Mouse (Mus musculus): ENCODE data around the gene Depdc1b. TPM values are rescaled to one million over a fixed set of nuclear protein-coding genes. Genes with fewer than 3 reads are reported as not detected.

Gene Depdc1b
- total RNA-seq, 2 experiments from 2014 or later: 1.6 to 3.0 TPM

- no peak for DNase-seq
These were observed 38.8 kb downstream of the Depdc1b start for GRCm38 (mm10) chr13:108354804-108355552.

DNA sequence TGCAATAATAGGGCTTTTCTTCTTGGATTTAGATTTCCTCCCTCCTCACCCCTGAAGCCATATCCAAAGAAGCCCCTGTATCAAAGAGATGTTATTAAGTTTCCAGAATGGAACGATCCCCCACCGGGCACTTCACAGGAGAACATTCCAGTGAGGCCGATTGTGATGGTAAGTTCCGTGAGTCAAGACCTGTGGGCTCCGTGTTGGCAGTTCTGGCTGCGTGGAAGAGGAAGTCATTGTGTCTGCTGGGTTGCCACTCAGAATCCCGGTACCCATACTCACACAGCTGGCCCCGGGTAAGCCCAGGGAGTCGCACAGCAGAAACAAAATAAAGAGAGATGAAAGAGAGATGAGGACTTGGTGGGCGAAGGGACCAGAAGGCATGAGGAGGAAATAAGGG is 41.2 kb downstream of the Depdc1b start:
- no peak for DNase-seq

- DNase-seq: no peak
These were observed 42.1 kb downstream of the Depdc1b start for GRCm38 (mm10) chr13:108358228-108358627.

GRCm38 (mm10) chr13:108367496-108367895 is 51.4 kb downstream of the Depdc1b start:
- DNase-seq: no peak

GRCm38 (mm10) chr13:108370241-108370941 is 54.3 kb downstream of the Depdc1b start:
- DNase-seq: no peak

GRCm38 (mm10) chr13:108371352-108371921 is 55.3 kb downstream of the Depdc1b start:
- DNase-seq: no peak

DNA sequence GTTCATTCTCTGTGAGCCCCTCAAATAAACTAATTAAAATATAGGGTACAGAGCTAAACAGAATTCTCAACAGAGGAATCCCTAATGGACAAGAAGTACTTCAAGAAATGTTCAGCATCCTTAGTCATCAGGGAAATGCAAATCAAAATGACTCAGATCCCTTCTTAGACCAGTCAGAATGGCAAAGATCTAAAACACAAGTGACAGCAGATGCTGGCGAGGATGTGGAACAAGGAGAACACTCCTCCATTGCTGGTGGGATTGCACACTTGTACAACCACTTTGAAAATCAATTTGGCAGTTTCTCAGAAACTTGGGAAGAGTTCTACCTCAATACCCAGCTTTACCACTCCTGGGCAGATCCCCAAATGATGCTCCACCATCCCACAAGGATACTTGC is 57.1 kb downstream of the Depdc1b start:
- DNase-seq: no peak

DNA sequence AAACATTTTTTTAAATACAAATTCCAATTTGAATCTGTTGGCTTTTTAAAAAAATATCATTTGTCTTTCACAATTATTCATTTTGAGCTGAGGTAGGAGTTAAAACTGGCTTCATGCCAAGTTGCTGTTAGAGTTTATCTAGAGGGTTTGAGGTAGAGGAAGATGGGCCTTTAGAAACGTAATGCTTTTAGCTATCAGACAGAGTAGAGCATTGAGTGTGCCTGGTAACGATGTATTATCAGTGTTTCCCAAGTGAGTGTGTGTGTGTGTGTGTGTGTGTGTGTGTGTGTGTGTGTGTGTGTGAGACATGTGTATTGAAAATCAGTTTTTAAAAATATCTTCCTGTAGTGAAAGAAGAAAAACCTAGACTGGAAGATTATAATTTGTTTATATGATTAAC is 60.5 kb downstream of the Depdc1b start:
- DNase-seq: no peak

GRCm38 (mm10) chr13:108381161-108381560 is 65.0 kb downstream of the Depdc1b start:
- DNase-seq: no peak

GRCm38 (mm10) chr13:108383051-108383450 is 66.9 kb downstream of the Depdc1b start:
- DNase-seq: no peak

GRCm38 (mm10) chr13:108386058-108386457 is 69.9 kb downstream of the Depdc1b start:
- no peak for DNase-seq

GRCm38 (mm10) chr13:108390565-108390964 is 74.4 kb downstream of the Depdc1b start:
- DNase-seq: no peak

GRCm38 (mm10) chr13:108403197-108403596 is 87.1 kb downstream of the Depdc1b start:
- no peak for DNase-seq

- DNase-seq: no peak
These were observed 88.2 kb downstream of the Depdc1b start for GRCm38 (mm10) chr13:108404372-108404771.

DNA sequence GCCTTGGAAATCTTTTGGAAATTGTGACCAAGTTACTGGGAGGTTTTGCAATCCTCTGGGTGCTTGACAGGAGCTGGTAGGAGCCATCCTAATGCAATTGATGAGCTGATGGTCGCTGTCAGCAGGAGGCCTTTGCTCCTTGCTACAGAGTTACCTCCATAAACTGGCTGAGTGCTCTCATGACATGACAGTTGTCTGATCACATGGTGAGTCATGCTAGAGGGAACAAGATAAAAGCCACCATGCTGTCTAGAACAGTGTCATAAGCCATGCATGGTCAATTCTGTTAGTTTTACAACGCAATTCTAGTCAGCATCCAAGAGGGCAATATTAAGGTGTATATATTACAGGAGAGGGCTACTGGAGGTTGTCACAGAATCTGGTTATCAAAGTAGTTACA is 99.3 kb downstream of the Depdc1b start:
- DNase-seq: no peak

- DNase-seq: no peak
These were observed 102.8 kb downstream of the Depdc1b start for GRCm38 (mm10) chr13:108418741-108419507.

DNA sequence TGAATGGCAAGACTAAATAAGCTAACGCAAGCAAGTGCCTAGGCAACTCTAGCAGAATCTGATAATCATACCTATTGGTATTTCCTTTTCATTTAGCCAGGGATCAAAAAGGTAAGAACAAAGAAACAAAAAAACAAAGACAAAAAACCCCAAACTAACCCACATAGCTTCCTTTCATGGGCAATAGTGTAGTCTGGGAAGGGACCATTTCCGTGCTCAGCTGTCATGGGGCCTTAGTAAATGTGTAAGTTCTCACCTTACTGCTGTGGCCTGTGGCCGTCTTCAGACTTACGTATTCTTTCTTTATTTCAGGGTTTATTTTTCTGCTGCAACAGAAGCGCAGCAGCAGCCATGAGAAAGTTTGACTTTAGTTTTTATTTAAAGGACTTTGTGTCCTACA is 110.2 kb downstream of the Depdc1b start:
- no peak for DNase-seq

DNA sequence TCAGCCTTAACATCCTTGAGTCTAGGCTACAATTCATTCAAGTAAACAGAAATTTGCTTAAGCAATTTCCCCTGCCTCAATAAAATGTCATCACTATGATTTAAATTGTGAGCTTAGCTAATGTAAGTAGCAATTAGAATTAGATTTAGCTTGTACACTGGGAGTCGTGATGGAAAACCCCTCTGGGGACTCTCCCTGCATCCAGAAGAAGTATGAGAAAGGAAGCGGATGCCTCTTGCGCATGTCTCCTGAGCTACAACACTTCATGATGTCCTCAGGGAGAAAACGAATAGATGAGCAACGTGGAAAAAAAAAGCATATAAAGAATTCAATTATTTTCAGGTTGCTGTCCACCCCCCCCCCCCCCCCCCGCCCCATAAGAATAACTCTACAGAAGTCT is 112.7 kb downstream of the Depdc1b start:
- no peak for DNase-seq

DNA sequence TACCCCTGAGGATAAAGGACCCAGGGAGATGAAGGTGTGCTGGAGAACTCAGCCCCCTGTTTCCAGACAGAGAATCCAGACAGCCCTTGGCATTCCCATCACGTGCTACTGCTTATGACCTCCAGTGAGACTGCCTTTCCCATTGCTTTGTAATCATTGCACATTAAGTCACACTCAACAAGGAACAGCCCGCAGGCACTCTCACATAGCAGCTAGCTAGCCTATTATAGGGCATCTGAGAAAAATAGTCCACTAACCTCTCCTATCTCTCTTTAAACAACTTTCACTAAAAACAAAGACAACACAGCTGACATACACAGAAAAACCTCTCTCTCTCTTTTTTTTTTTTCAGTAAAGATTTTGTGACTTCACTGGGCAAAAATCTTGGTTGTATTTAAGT is 113.5 kb downstream of the Depdc1b start:
- DNase-seq: no peak

DNA sequence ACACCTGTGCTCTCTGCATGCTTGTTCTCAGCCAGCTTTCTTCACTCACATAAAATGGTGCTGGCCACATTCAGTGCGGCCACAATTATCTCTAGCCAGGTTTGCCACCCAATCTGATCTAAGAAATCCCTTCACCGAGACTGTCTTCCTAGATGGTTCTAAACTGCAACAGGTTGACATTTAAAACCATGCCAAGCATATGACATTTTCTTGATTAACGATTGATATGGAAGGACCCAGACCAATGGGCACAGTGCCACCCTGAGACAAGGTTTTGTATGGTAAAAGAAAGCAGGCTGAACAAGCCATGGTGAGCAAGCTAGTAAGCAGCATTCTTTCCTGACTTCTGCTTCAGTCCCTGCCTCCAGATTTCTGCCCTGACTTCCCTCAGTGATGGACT is 115.6 kb downstream of the Depdc1b start:
- DNase-seq: no peak

DNA sequence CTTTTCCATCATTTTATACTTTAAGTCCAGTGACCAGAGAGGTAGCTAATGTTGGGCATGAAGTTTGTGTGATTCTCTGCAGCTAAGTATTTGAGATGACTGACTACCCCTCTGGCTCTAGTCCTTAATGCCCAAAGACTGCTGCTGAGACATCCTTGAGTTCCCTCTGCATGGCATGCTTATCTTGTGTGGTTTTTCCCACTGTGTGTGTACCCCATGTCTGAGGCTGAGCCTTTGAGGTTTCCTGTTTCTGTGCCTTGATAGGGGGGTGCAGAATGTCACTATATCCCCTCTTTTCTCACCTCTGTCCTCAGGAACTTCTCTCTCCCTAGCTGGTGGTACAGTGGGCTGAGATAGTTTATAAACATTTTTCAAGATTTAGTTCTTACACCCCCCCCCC is 119.6 kb downstream of the Depdc1b start:
- no peak for DNase-seq

GRCm38 (mm10) chr13:108437424-108437823 is 121.3 kb downstream of the Depdc1b start:
- no peak for DNase-seq

GRCm38 (mm10) chr13:108439012-108439411 is 122.9 kb downstream of the Depdc1b start:
- DNase-seq: no peak
